In the genomic region with DNA sequence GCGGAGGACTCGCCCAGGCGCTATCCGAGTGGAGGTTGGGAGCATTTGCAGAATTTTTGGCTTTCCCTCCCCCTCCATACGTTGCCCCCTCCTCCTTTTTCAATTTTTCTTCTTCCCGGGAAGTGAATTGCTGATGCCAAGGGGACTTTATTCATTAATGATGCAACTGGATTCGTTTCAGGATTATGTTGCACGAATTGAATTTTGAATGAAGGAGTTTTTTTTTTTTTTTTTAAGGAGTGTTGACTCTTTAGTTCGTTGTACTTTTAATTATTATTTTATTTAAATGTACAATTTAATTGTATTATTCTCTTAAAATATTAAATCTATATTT, we compare ENCODE assay signal across 8 mouse cellular contexts. TPM values are rescaled to one million over a fixed set of nuclear protein-coding genes. Genes with fewer than 3 reads are reported as not detected.
DNase-seq lines count a peak whose midpoint lies in the region; ATAC-seq and TF ChIP-seq lines count a peak whose summit lies in the region.

No protein-coding gene starts in this region.

- no peak for TF ChIP-seq CTCF in cerebellum, adult 2 months (IDR thresholded peaks at IDR 0.05; ENCODE audit: borderline replicate concordance, insufficient read depth, low read depth, low read length)

- H3K27me3 ChIP-seq in cerebellum, adult 2 months (ENCODE audit: control insufficient read depth, insufficient read depth, low read length) = no peaks in the 10 kb centered on the region
- H3K27me3 ChIP-seq in neural tube, embryonic 11.5 days (ENCODE audit: control insufficient read depth, insufficient read depth, low read length) = no peaks in the 10 kb centered on the region
- H3K27me3 ChIP-seq in limb, embryonic 14.5 days (ENCODE audit: control insufficient read depth, insufficient read depth, low read length) = no peaks in the 10 kb centered on the region
- no peaks in the 10 kb centered on the region for H3K27me3 ChIP-seq in stomach, embryonic 15.5 days (replicated peaks)

- TF ChIP-seq POLR2A in cerebellum, adult 2 months (IDR thresholded peaks at IDR 0.05; ENCODE audit: borderline replicate concordance, insufficient read depth, low read length) = no peak
- no peak for TF ChIP-seq POLR2A in limb, embryonic 14.5 days (IDR thresholded peaks at IDR 0.05; ENCODE audit: borderline replicate concordance, extremely low read depth, insufficient read depth, insufficient read length)

- H3K9ac ChIP-seq in neural tube, embryonic 11.5 days (ENCODE audit: low read length) = peak overlapping the region; percentile 86
- peak overlapping the region; percentile 91 for H3K9ac ChIP-seq in limb, embryonic 14.5 days (ENCODE audit: low read depth, low read length, severe bottlenecking)
- peak overlapping the region; percentile 88 for H3K9ac ChIP-seq in stomach, embryonic 15.5 days

- H3K9me3 ChIP-seq in neural tube, embryonic 11.5 days (ENCODE audit: control insufficient read depth, low read length) = no peaks in the 10 kb centered on the region
- H3K9me3 ChIP-seq in limb, embryonic 14.5 days (ENCODE audit: control insufficient read depth, low read length) = no peaks in the 10 kb centered on the region
- H3K9me3 ChIP-seq in stomach, embryonic 15.5 days = no peaks in the 10 kb centered on the region

- H3K36me3 ChIP-seq in neural tube, embryonic 11.5 days (ENCODE audit: control insufficient read depth, insufficient read depth, low read length) = no peaks in the 10 kb centered on the region
- no peaks in the 10 kb centered on the region for H3K36me3 ChIP-seq in limb, embryonic 14.5 days (ENCODE audit: control insufficient read depth, insufficient read depth, low read length)
- H3K36me3 ChIP-seq in stomach, embryonic 15.5 days = no peaks in the 10 kb centered on the region

- 0% methylated on average over 9 of the region's 9 CpGs for WGBS in cerebellum, adult 2 months
- WGBS in neural tube, embryonic 11.5 days = under 1% methylated on average over 9 of the region's 9 CpGs
- WGBS in limb, embryonic 14.5 days = under 1% methylated on average over 9 of the region's 9 CpGs
- WGBS in stomach, embryonic 15.5 days = 0% methylated on average over 9 of the region's 9 CpGs

- peak overlapping the region; percentile 85 for H3K27ac ChIP-seq in cerebellum, adult 2 months (ENCODE audit: insufficient read depth, low read length)
- peak overlapping the region; percentile 93 for H3K27ac ChIP-seq in neural tube, embryonic 11.5 days (ENCODE audit: low read depth, low read length)
- peak overlapping the region; percentile 94 for H3K27ac ChIP-seq in limb, embryonic 14.5 days (replicated peaks; ENCODE audit: low read depth, low read length)
- H3K27ac ChIP-seq in stomach, embryonic 15.5 days = peak overlapping the region; percentile 93

- peak overlapping the region; percentile 60 for H3K4me3 ChIP-seq in cerebellum, adult 2 months (replicated peaks; ENCODE audit: insufficient read depth, low read depth, low read length)
- peak overlapping the region; percentile 77 for H3K4me3 ChIP-seq in neural tube, embryonic 11.5 days (ENCODE audit: low read depth, low read length)
- peak overlapping the region; percentile 78 for H3K4me3 ChIP-seq in limb, embryonic 14.5 days (replicated peaks; ENCODE audit: low read length)
- peak overlapping the region; percentile 82 for H3K4me3 ChIP-seq in stomach, embryonic 15.5 days (replicated peaks)

- no peaks in the 10 kb centered on the region; the same call in 1 of the 2 replicates for H3K4me1 ChIP-seq in cerebellum, adult 2 months (ENCODE audit: control insufficient read depth, insufficient read depth, low read length)
- peaks cover 12% of the 10 kb centered on the region for H3K4me1 ChIP-seq in neural tube, embryonic 11.5 days (ENCODE audit: control insufficient read depth, insufficient read depth, low read length)
- peaks cover 22% of the 10 kb centered on the region for H3K4me1 ChIP-seq in limb, embryonic 14.5 days (ENCODE audit: control insufficient read depth, insufficient read depth, low read length)
- H3K4me1 ChIP-seq in stomach, embryonic 15.5 days = no peaks in the 10 kb centered on the region

- ATAC-seq in neural tube, embryonic 11.5 days (ENCODE audit: insufficient read depth, low FRiP score, low TSS enrichment) = no peak
- ATAC-seq in limb, embryonic 14.5 days (ENCODE audit: low FRiP score, low read depth) = no peak
- ATAC-seq in stomach, embryonic 15.5 days (ENCODE audit: insufficient read depth, low FRiP score, low read depth) = no peak
- no peak for ATAC-seq in erythroid progenitor cell, adult 5-6 weeks (replicated peaks; ENCODE audit: low FRiP score, poor library complexity, severe bottlenecking)

- no peak for DNase-seq in cerebellum, adult 2 months
- DNase-seq in cerebellum, postnatal 25 days = no peak
- no peak for DNase-seq in neural tube, embryonic 11.5 days (ENCODE audit: low spot score)
- no peak for DNase-seq in neural tube, embryonic 10.5 days (ENCODE audit: extremely low spot score, low spot score)
- DNase-seq in limb, embryonic 14.5 days (ENCODE audit: low spot score) = no peak
- DNase-seq in right cerebral cortex, adult 18-20 months = no peak

- H3K4me2 ChIP-seq in neural tube, embryonic 11.5 days (ENCODE audit: low read depth) = peak overlapping the region; percentile 58
- peak overlapping the region; percentile 86 for H3K4me2 ChIP-seq in limb, embryonic 14.5 days (replicated peaks; ENCODE audit: low read depth, low read length, severe bottlenecking)
- peak overlapping the region; percentile 64 for H3K4me2 ChIP-seq in stomach, embryonic 15.5 days

RNA-seq across cellular contexts. Expression of a gene that starts 0.2 kb away (rescaled TPM):
- polyA plus RNA-seq in cerebellum, adult 2 months (2012; rRNA removed) = 145 and 155 TPM in 2 replicates
- 12.8 and 15.5 TPM in 2 replicates for polyA plus RNA-seq in neural tube, embryonic 11.5 days (2014; fragmentation: Nextera tagmentation; extraction: Ambion mirVana)
- polyA plus RNA-seq in limb, embryonic 14.5 days (2012; rRNA removed) = 27.6 and 29.1 TPM in 2 replicates
- polyA plus RNA-seq in limb, embryonic 14.5 days (2014; fragmentation: Nextera tagmentation; extraction: Ambion mirVana) = 16.8 and 20.6 TPM in 2 replicates
- polyA plus RNA-seq in stomach, embryonic 15.5 days (2015; fragmentation: Nextera tagmentation; extraction: Ambion mirVana) = 16.9 and 17.9 TPM in 2 replicates
- total RNA-seq in erythroid progenitor cell, adult 5-6 weeks (2015; ENCODE audit: low replicate concordance) = 73.4 and 79.6 TPM in 2 replicates
- total RNA-seq in erythroid progenitor cell, adult 5-6 weeks (2017; ENCODE audit: low replicate concordance) = 84.3 and 113 TPM in 2 replicates
